Mouse (Mus musculus) lung, adult 2 months (tissue): ENCODE results near the gene Tns3.

Source experiments
- CTCF ChIP-seq: fragments of 200-500 bp; IDR thresholded peaks from 2 replicates; pipeline ENCODE4 v1.5.1; 2011; ENCODE audit warnings: mild to moderate bottlenecking, low read length, control low read depth; ENCODE audit not compliant: insufficient read depth
- POLR2A ChIP-seq: fragments of 200-500 bp; IDR thresholded peaks from 2 replicates; pipeline ENCODE4 v1.6.1; 2011; ENCODE audit warnings: low read depth, mild to moderate bottlenecking, control low read depth, low read length, borderline replicate concordance; ENCODE audit errors: extremely low read depth

GRCm38 (mm10) chr11:8572762-8573161 is 91.6 kb downstream of the Tns3 start:
- no peak for TF ChIP-seq CTCF
- TF ChIP-seq POLR2A: no peak
